Mouse (Mus musculus) hindbrain, embryonic 16.5 days (tissue): ENCODE results near the gene Tnfrsf22. TPM values are rescaled to one million over a fixed set of nuclear protein-coding genes. Genes with fewer than 3 reads are reported as not detected.
"Not testable (repeated sequence)": the region's sequence is repeated elsewhere in the genome, so short reads cannot be mapped to it uniquely, and the experiment has no call there.

Experiments
- ATAC-seq: fragments of 200-750 bp; cut with Nextera tagmentation; 2 replicates; pipeline ENCODE4 v1.8.0; 2017; ENCODE audit warnings: moderate TSS enrichment, moderate library complexity
- H3K27ac ChIP-seq: fragments of 300-500 bp; sonication (generic); 2 replicates; pipeline ENCODE4 v1.5.1; 2014; ENCODE audit warnings: low read depth, mild to moderate bottlenecking, control low read depth, low read length, moderate library complexity
- H3K27me3 ChIP-seq: fragments of 300-500 bp; sonication (generic); replicated peaks from 2 replicates; pipeline ENCODE4 v1.6.1; 2014; ENCODE audit warnings: low read length; ENCODE audit not compliant: control insufficient read depth, insufficient read depth
- H3K36me3 ChIP-seq: fragments of 300-500 bp; sonication (generic); 2 replicates; pipeline ENCODE4 v1.6.1; 2014; ENCODE audit warnings: mild to moderate bottlenecking, low read length, moderate library complexity, mixed read lengths; ENCODE audit not compliant: control insufficient read depth, insufficient read depth
- H3K4me1 ChIP-seq: fragments of 300-500 bp; sonication (generic); 2 replicates; pipeline ENCODE4 v1.6.1; 2014; ENCODE audit warnings: low read depth, low read length; ENCODE audit not compliant: control insufficient read depth, insufficient read depth
- H3K4me2 ChIP-seq: fragments of 300-500 bp; sonication (generic); 2 replicates; pipeline ENCODE4 v1.6.1; 2014; ENCODE audit warnings: mild to moderate bottlenecking, low read length, control low read depth, moderate library complexity
- H3K4me3 ChIP-seq: fragments of 300-500 bp; sonication (generic); 2 replicates; pipeline ENCODE4 v1.5.1; 2014; ENCODE audit warnings: mild to moderate bottlenecking, low read length, control low read depth, moderate library complexity
- H3K9ac ChIP-seq: fragments of 300-500 bp; sonication (generic); 2 replicates; pipeline ENCODE4 v1.6.1; 2014; ENCODE audit warnings: low read depth, mild to moderate bottlenecking, control low read depth, low read length, moderate library complexity
- H3K9me3 ChIP-seq: fragments of 300-500 bp; sonication (generic); 2 replicates; pipeline ENCODE4 v1.6.1; 2014; ENCODE audit warnings: mild to moderate bottlenecking, low read length, moderate library complexity; ENCODE audit not compliant: control insufficient read depth
- WGBS: fragments of 180-500 bp; shearing (Covaris S2); extraction: QIAGEN DNeasy Blood & Tissue Kit; methylation state at CpG from one replicate; pipeline ENCODE4 v1.1.7; 2014; 5-methylcytosine and 5-hydroxymethylcytosine counted together
- polyA plus RNA-seq: library from polyadenylated mRNA; unstranded; fragments of >200 nt; fragmentation: Nextera tagmentation; extraction: Ambion mirVana; gene quantifications from 2 replicates; pipeline ENCODE4 v1.2.1, GENCODE M21; 2015

Tnfrsf22 gene
- polyA plus RNA-seq, 1 experiment from 2014 or later = 2.4 TPM

- H3K4me1 ChIP-seq, H3K9me3 ChIP-seq, H3K9ac ChIP-seq, H3K27me3 ChIP-seq, H3K36me3 ChIP-seq, H3K27ac ChIP-seq: not testable (repeated sequence)
- ATAC-seq = peak; percentile 50; the same call in 1 of the 2 replicates
- peak overlapping the region; percentile 79 for H3K4me3 ChIP-seq
- peak overlapping the region; percentile 92 for H3K4me2 ChIP-seq
- 53% methylated on average over 10 of the region's 10 CpGs for WGBS
These were observed 397 bp upstream of the Tnfrsf22 start for GRCm38 (mm10) chr7:143649769-143650346.

GRCm38 (mm10) chr7:143643949-143644348 is 5.5 kb downstream of the Tnfrsf22 start:
- H3K27ac ChIP-seq, ATAC-seq, H3K27me3 ChIP-seq, H3K4me3 ChIP-seq, H3K36me3 ChIP-seq, H3K9me3 ChIP-seq, H3K4me2 ChIP-seq, H3K4me1 ChIP-seq, H3K9ac ChIP-seq: not testable (repeated sequence)
- 85% methylated on average over 2 of the region's 2 CpGs for WGBS

GRCm38 (mm10) chr7:143636674-143637073 is 12.8 kb downstream of the Tnfrsf22 start:
- Histone ChIP-seq H3K27me3 (no peaks in the 10 kb centered on the region), H3K9ac (no peak overlapping the region), H3K9me3 (no peaks in the 10 kb centered on the region), H3K4me1 (no peaks in the 10 kb centered on the region), H3K4me3 (no peak overlapping the region), H3K36me3 (no peaks in the 10 kb centered on the region), H3K4me2 (no peak overlapping the region), H3K27ac (no peak overlapping the region)
- WGBS = 96% methylated on average over 1 of the region's 1 CpGs
- ATAC-seq = no peak

GRCm38 (mm10) chr7:143631503-143631902 is 18.0 kb downstream of the Tnfrsf22 start:
- Histone ChIP-seq H3K9me3 (no peaks in the 10 kb centered on the region), H3K4me1 (no peaks in the 10 kb centered on the region), H3K27ac (no peak overlapping the region), H3K27me3 (no peaks in the 10 kb centered on the region; the same call in 1 of the 2 replicates), H3K4me2 (no peak overlapping the region), H3K9ac (no peak overlapping the region), H3K4me3 (no peak overlapping the region), H3K36me3 (no peaks in the 10 kb centered on the region)
- ATAC-seq = no peak
- 64% methylated on average over 2 of the region's 2 CpGs for WGBS

- no peak for ATAC-seq
- 74% methylated on average over 1 of the region's 1 CpGs for WGBS
- no peak overlapping the region for H3K9ac ChIP-seq
These were observed 20.0 kb downstream of the Tnfrsf22 start for GRCm38 (mm10) chr7:143629501-143629900.

GRCm38 (mm10) chr7:143628540-143628939 is 20.9 kb downstream of the Tnfrsf22 start, which contains the start of gene Tnfrsf26:
Gene Tnfrsf26, minus strand, starts transcription at chr7:143628722.
- no peak for ATAC-seq
- no peaks in the 10 kb centered on the region for H3K9me3 ChIP-seq
- no peak within 1 kb of the TSS for H3K4me2 ChIP-seq
- H3K4me1 ChIP-seq = no peaks in the 10 kb centered on the region
- 100% methylated on average over 1 of the region's 1 CpGs for WGBS
- no peak within 1 kb of the TSS for H3K9ac ChIP-seq
- H3K27me3 ChIP-seq = no peaks in the 10 kb centered on the region; the same call in 1 of the 2 replicates
- H3K36me3 ChIP-seq = no peaks in the 10 kb centered on the region
- no peak within 1 kb of the TSS for H3K27ac ChIP-seq
- no peak within 1 kb of the TSS for H3K4me3 ChIP-seq

More at GRCm38 (mm10) chr7:143629501-143629900, 20.0 kb downstream of the Tnfrsf22 start:
- H3K4me3 ChIP-seq = no peak overlapping the region
- no peak overlapping the region for H3K4me2 ChIP-seq
- H3K9me3 ChIP-seq = no peaks in the 10 kb centered on the region
- H3K27me3 ChIP-seq = no peaks in the 10 kb centered on the region; the same call in 1 of the 2 replicates
- no peaks in the 10 kb centered on the region for H3K36me3 ChIP-seq
- no peak overlapping the region for H3K27ac ChIP-seq
- H3K4me1 ChIP-seq = no peaks in the 10 kb centered on the region

GRCm38 (mm10) chr7:143627555-143628286 is 21.7 kb downstream of the Tnfrsf22 start:
- 62% methylated on average over 10 of the region's 10 CpGs for WGBS

GRCm38 (mm10) chr7:143626178-143626577 is 23.3 kb downstream of the Tnfrsf22 start:
- 72% methylated on average over 2 of the region's 2 CpGs for WGBS
- H3K9ac ChIP-seq = no peak overlapping the region
- no peak overlapping the region for H3K27ac ChIP-seq
- H3K4me2 ChIP-seq = no peak overlapping the region
- H3K9me3 ChIP-seq = no peaks in the 10 kb centered on the region
- no peaks in the 10 kb centered on the region for H3K4me1 ChIP-seq
- no peaks in the 10 kb centered on the region for H3K36me3 ChIP-seq
- ATAC-seq = no peak
- no peaks in the 10 kb centered on the region; the same call in 1 of the 2 replicates for H3K27me3 ChIP-seq
- H3K4me3 ChIP-seq = no peak overlapping the region

More at GRCm38 (mm10) chr7:143627555-143628286, 21.7 kb downstream of the Tnfrsf22 start:
- H3K4me2 ChIP-seq = no peak overlapping the region
- H3K36me3 ChIP-seq = no peaks in the 10 kb centered on the region
- no peak overlapping the region for H3K4me3 ChIP-seq
- no peak overlapping the region for H3K9ac ChIP-seq
- H3K27me3 ChIP-seq = no peaks in the 10 kb centered on the region; the same call in 1 of the 2 replicates
- ATAC-seq = no peak
- no peaks in the 10 kb centered on the region for H3K9me3 ChIP-seq
- no peak overlapping the region for H3K27ac ChIP-seq
- no peaks in the 10 kb centered on the region for H3K4me1 ChIP-seq

GRCm38 (mm10) chr7:143625151-143625550 is 24.3 kb downstream of the Tnfrsf22 start:
- H3K27me3 ChIP-seq = no peaks in the 10 kb centered on the region; the same call in 1 of the 2 replicates
- H3K4me3 ChIP-seq = no peak overlapping the region
- H3K27ac ChIP-seq = no peak overlapping the region
- no peak for ATAC-seq
- no peak overlapping the region for H3K9ac ChIP-seq
- no peaks in the 10 kb centered on the region for H3K4me1 ChIP-seq
- no peaks in the 10 kb centered on the region for H3K36me3 ChIP-seq
- no peaks in the 10 kb centered on the region for H3K9me3 ChIP-seq
- no peak overlapping the region for H3K4me2 ChIP-seq
- WGBS = 80% methylated on average over 5 of the region's 5 CpGs
